Mouse (Mus musculus) liver, embryonic 11.5 days (tissue): ENCODE measurements at regions not wholly inside any gene's neighbourhood (a gene's known extent, or its start where the extent isn't known, plus 50 kb on each side); places are given as distances from the start of the nearest gene placed in this dataset.

ENCODE experiments used
- ATAC-seq: fragments of 200-750 bp; cut with Nextera tagmentation; replicated peaks from 2 replicates; pipeline ENCODE4 v1.8.0; 2017; ENCODE audit warnings: moderate number of reproducible peaks, mild to moderate bottlenecking, moderate TSS enrichment, moderate library complexity; ENCODE audit not compliant: low FRiP score
- DNase-seq: peaks from one replicate; pipeline ENCODE4 v3.0.0-alpha.2; 2017; ENCODE audit warnings: low spot score
- H3K27ac ChIP-seq: fragments of 300-500 bp; sonication (generic); 2 replicates; pipeline ENCODE4 v1.5.1; 2014; ENCODE audit warnings: mild to moderate bottlenecking, low read depth, low read length, control low read depth
- H3K27me3 ChIP-seq: fragments of 300-500 bp; sonication (generic); replicated peaks from 2 replicates; pipeline ENCODE4 v1.6.1; 2014; ENCODE audit warnings: low read length, mixed read lengths; ENCODE audit not compliant: control insufficient read depth, insufficient read depth
- H3K36me3 ChIP-seq: fragments of 300-500 bp; sonication (generic); 2 replicates; pipeline ENCODE4 v1.6.1; 2014; ENCODE audit warnings: mild to moderate bottlenecking, low read length, moderate library complexity, mixed read lengths; ENCODE audit not compliant: control insufficient read depth, insufficient read depth
- H3K4me1 ChIP-seq: fragments of 300-500 bp; sonication (generic); replicated peaks from 2 replicates; pipeline ENCODE4 v1.6.1; 2014; ENCODE audit warnings: low read length, mixed read lengths; ENCODE audit not compliant: control insufficient read depth, insufficient read depth
- H3K4me2 ChIP-seq: fragments of 300-500 bp; sonication (generic); 2 replicates; pipeline ENCODE4 v1.6.1; 2014; ENCODE audit warnings: mild to moderate bottlenecking, control low read depth, moderate library complexity
- H3K4me3 ChIP-seq: fragments of 300-500 bp; sonication (generic); 2 replicates; pipeline ENCODE4 v1.5.1; 2014; ENCODE audit warnings: low read depth, low read length, control low read depth
- H3K9ac ChIP-seq: fragments of 300-500 bp; sonication (generic); 2 replicates; pipeline ENCODE4 v1.6.1; 2014; ENCODE audit warnings: low read depth, low read length, control low read depth
- H3K9me3 ChIP-seq: fragments of 300-500 bp; sonication (generic); 2 replicates; pipeline ENCODE4 v1.6.1; 2016; ENCODE audit warnings: low read length, inconsistent platforms, mixed read lengths; ENCODE audit not compliant: control insufficient read depth
- WGBS: fragments of 180-500 bp; shearing (Covaris S2); extraction: QIAGEN DNeasy Blood & Tissue Kit; methylation state at CpG from one replicate; pipeline ENCODE4 v1.1.7; 2014; 5-methylcytosine and 5-hydroxymethylcytosine counted together

- Histone ChIP-seq H3K9me3 (no peaks in the 10 kb centered on the region), H3K4me2 (no peak overlapping the region), H3K27ac (no peak overlapping the region), H3K9ac (no peak overlapping the region), H3K4me3 (no peak overlapping the region), H3K27me3 (no peaks in the 10 kb centered on the region), H3K4me1 (no peaks in the 10 kb centered on the region), H3K36me3 (no peaks in the 10 kb centered on the region)
- DNase-seq (no peak), ATAC-seq (no peak)
- 78% methylated on average over 5 of the region's 5 CpGs for WGBS
Measured at GRCm38 (mm10) chr16:5524375-5524774, 268.6 kb upstream of the Eef2kmt start.

GRCm38 (mm10) chr16:5523402-5524021 is 267.7 kb upstream of the Eef2kmt start:
- no peak overlapping the region for H3K4me3 ChIP-seq
- ATAC-seq = no peak
- H3K9ac ChIP-seq = no peak overlapping the region
- no peaks in the 10 kb centered on the region for H3K36me3 ChIP-seq
- H3K4me1 ChIP-seq = no peaks in the 10 kb centered on the region
- no peak overlapping the region for H3K4me2 ChIP-seq
- H3K27ac ChIP-seq = no peak overlapping the region
- no peak for DNase-seq
- 84% methylated on average over 7 of the region's 7 CpGs for WGBS
- no peaks in the 10 kb centered on the region for H3K27me3 ChIP-seq
- H3K9me3 ChIP-seq = no peaks in the 10 kb centered on the region

GRCm38 (mm10) chr16:5517746-5518145 is 262.0 kb upstream of the Eef2kmt start:
- Histone ChIP-seq H3K27me3 (no peaks in the 10 kb centered on the region), H3K4me2 (no peak overlapping the region), H3K9ac (no peak overlapping the region), H3K4me3 (no peak overlapping the region), H3K36me3 (no peaks in the 10 kb centered on the region), H3K4me1 (no peaks in the 10 kb centered on the region), H3K27ac (no peak overlapping the region), H3K9me3 (no peaks in the 10 kb centered on the region)
- 52% methylated on average over 5 of the region's 5 CpGs for WGBS
- ATAC-seq (no peak), DNase-seq (no peak)

GRCm38 (mm10) chr16:5515867-5516266 is 260.1 kb upstream of the Eef2kmt start:
- H3K27ac ChIP-seq = no peak overlapping the region
- DNase-seq (no peak), ATAC-seq (no peak)
- H3K4me1 ChIP-seq = no peaks in the 10 kb centered on the region
- no peak overlapping the region for H3K4me2 ChIP-seq
- no peaks in the 10 kb centered on the region for H3K27me3 ChIP-seq
- WGBS = 73% methylated on average over 5 of the region's 5 CpGs
- no peaks in the 10 kb centered on the region for H3K36me3 ChIP-seq
- H3K4me3 ChIP-seq = no peak overlapping the region
- H3K9me3 ChIP-seq = no peaks in the 10 kb centered on the region
- H3K9ac ChIP-seq = no peak overlapping the region

- Histone ChIP-seq H3K27me3 (no peaks in the 10 kb centered on the region), H3K4me2 (no peak overlapping the region), H3K9ac (no peak overlapping the region), H3K36me3 (no peaks in the 10 kb centered on the region), H3K9me3 (no peaks in the 10 kb centered on the region), H3K27ac (no peak overlapping the region), H3K4me3 (no peak overlapping the region), H3K4me1 (no peaks in the 10 kb centered on the region)
- WGBS = 78% methylated on average over 8 of the region's 8 CpGs
- ATAC-seq = no peak
- no peak for DNase-seq
Measured at GRCm38 (mm10) chr16:5507261-5507660, 251.5 kb upstream of the Eef2kmt start.

- H3K27ac ChIP-seq = no peak overlapping the region
- no peaks in the 10 kb centered on the region for H3K9me3 ChIP-seq
- H3K4me2 ChIP-seq = no peak overlapping the region
- WGBS = 85% methylated on average over 7 of the region's 7 CpGs
- no peaks in the 10 kb centered on the region for H3K27me3 ChIP-seq
- ATAC-seq (no peak), DNase-seq (no peak)
- H3K36me3 ChIP-seq = no peaks in the 10 kb centered on the region
- H3K4me3 ChIP-seq = no peak overlapping the region
- no peaks in the 10 kb centered on the region for H3K4me1 ChIP-seq
- H3K9ac ChIP-seq = no peak overlapping the region
Measured at GRCm38 (mm10) chr16:5501961-5502360, 246.2 kb upstream of the Eef2kmt start.

GRCm38 (mm10) chr16:5496051-5496685 is 240.4 kb upstream of the Eef2kmt start:
- no peak for DNase-seq
- ATAC-seq = no peak
- no peak overlapping the region for H3K27ac ChIP-seq

GRCm38 (mm10) chr16:5493352-5493751 is 237.6 kb upstream of the Eef2kmt start:
- Histone ChIP-seq H3K9me3 (no peaks in the 10 kb centered on the region), H3K4me2 (no peak overlapping the region), H3K27me3 (no peaks in the 10 kb centered on the region), H3K36me3 (no peaks in the 10 kb centered on the region), H3K9ac (no peak overlapping the region), H3K4me1 (no peaks in the 10 kb centered on the region), H3K27ac (no peak overlapping the region), H3K4me3 (no peak overlapping the region)
- no peak for ATAC-seq
- 29% methylated on average over 6 of the region's 6 CpGs for WGBS
- no peak for DNase-seq

More at GRCm38 (mm10) chr16:5496051-5496685, 240.4 kb upstream of the Eef2kmt start:
- Histone ChIP-seq H3K9me3 (no peaks in the 10 kb centered on the region), H3K36me3 (no peaks in the 10 kb centered on the region), H3K9ac (no peak overlapping the region), H3K27me3 (no peaks in the 10 kb centered on the region), H3K4me1 (no peaks in the 10 kb centered on the region), H3K4me3 (no peak overlapping the region), H3K4me2 (no peak overlapping the region)
- WGBS = 81% methylated on average over 2 of the region's 2 CpGs

GRCm38 (mm10) chr16:5487259-5487658 is 231.5 kb upstream of the Eef2kmt start:
- Histone ChIP-seq H3K36me3 (no peaks in the 10 kb centered on the region), H3K4me1 (no peaks in the 10 kb centered on the region), H3K4me3 (no peak overlapping the region), H3K9ac (no peak overlapping the region), H3K27me3 (no peaks in the 10 kb centered on the region), H3K27ac (no peak overlapping the region), H3K9me3 (no peaks in the 10 kb centered on the region), H3K4me2 (no peak overlapping the region)
- DNase-seq (no peak), ATAC-seq (no peak)
- 55% methylated on average over 3 of the region's 3 CpGs for WGBS
